Mouse (Mus musculus): ENCODE results near the gene Nit2. TPM values are rescaled to one million over a fixed set of nuclear protein-coding genes. Genes with fewer than 3 reads are reported as not detected.

The Nit2 gene
- polyA plus RNA-seq, 1 experiment, result 22.4 TPM

- TF ChIP-seq POLR2A (IDR thresholded peaks at IDR 0.05; ENCODE audit: insufficient read length, low read depth) (no peak), MYOD1 (IDR thresholded peaks at IDR 0.05; ENCODE audit: control insufficient read depth in 1 of 3, insufficient read length in 2 of 3, low read depth in 2 of 3) (no peak)
Measured at GRCm38 (mm10) chr16:57196590-57196989, 29.4 kb upstream of the Nit2 start.

GRCm38 (mm10) chr16:57191214-57191613, 24.1 kb upstream of the Nit2 start:
- H3K4me2 ChIP-seq (ENCODE audit: low read depth), result no peak overlapping the region
- H3K79me2 ChIP-seq (ENCODE audit: control insufficient read depth, insufficient read depth), result no peaks in the 10 kb centered on the region
- no peak overlapping the region for H3ac ChIP-seq (ENCODE audit: control insufficient read depth, insufficient read length)
- H3K27me3 ChIP-seq (ENCODE audit: control insufficient read depth, insufficient read depth, insufficient read length), result no peaks in the 10 kb centered on the region
- TF ChIP-seq MAX (IDR thresholded peaks at IDR 0.05; ENCODE audit: low read depth), result no peak
- TF ChIP-seq POLR2A (IDR thresholded peaks at IDR 0.05; ENCODE audit: insufficient read length, low read depth), result no peak
- TF ChIP-seq CEBPB (IDR thresholded peaks at IDR 0.05; ENCODE audit: insufficient read depth, poor library complexity, severe bottlenecking), result no peak
- TF ChIP-seq MYOG (IDR thresholded peaks at IDR 0.05; ENCODE audit: control insufficient read depth in 1 of 3, insufficient read depth in 1 of 3, insufficient read length in 2 of 3, low read depth in 2 of 3), result no peak
- no peak for TF ChIP-seq MYOD1 (IDR thresholded peaks at IDR 0.05; ENCODE audit: control insufficient read depth in 1 of 3, insufficient read length in 2 of 3, low read depth in 2 of 3)
- no peak for TF ChIP-seq TCF3 (IDR thresholded peaks at IDR 0.05; ENCODE audit: insufficient read length, low read depth)
- no peak for TF ChIP-seq TCF12 (IDR thresholded peaks at IDR 0.05; ENCODE audit: insufficient read depth, poor library complexity, severe bottlenecking)
- TF ChIP-seq REST (IDR thresholded peaks at IDR 0.05; ENCODE audit: insufficient read depth, insufficient read length), result no peak
- no peak for TF ChIP-seq POLR2AphosphoS2 (IDR thresholded peaks at IDR 0.05; ENCODE audit: insufficient read length, low read depth)
- no peak for TF ChIP-seq E2F4 (IDR thresholded peaks at IDR 0.05; ENCODE audit: insufficient read depth)
- no peak for TF ChIP-seq USF1 (IDR thresholded peaks at IDR 0.05; ENCODE audit: low read depth)
- TF ChIP-seq SRF (IDR thresholded peaks at IDR 0.05; ENCODE audit: control insufficient read depth, insufficient read length, low read depth), result no peak
- no peak overlapping the region for H3K4me3 ChIP-seq
- H3K36me3 ChIP-seq (ENCODE audit: control insufficient read depth, insufficient read depth), result peaks cover 27% of the 10 kb centered on the region

More at GRCm38 (mm10) chr16:57196590-57196989, 29.4 kb upstream of the Nit2 start:
- Histone ChIP-seq H3K27me3 (ENCODE audit: control insufficient read depth, insufficient read depth, insufficient read length) (no peaks in the 10 kb centered on the region), H3K36me3 (ENCODE audit: control insufficient read depth, insufficient read depth) (peaks cover 27% of the 10 kb centered on the region), H3ac (ENCODE audit: control insufficient read depth, insufficient read length) (no peak overlapping the region), H3K4me3 (no peak overlapping the region), H3K79me2 (ENCODE audit: control insufficient read depth, insufficient read depth) (no peaks in the 10 kb centered on the region), H3K4me2 (ENCODE audit: low read depth) (no peak overlapping the region)

- Histone ChIP-seq H3K27me3 (ENCODE audit: control insufficient read depth, insufficient read depth, insufficient read length) (no peaks in the 10 kb centered on the region), H3K4me3 (no peak overlapping the region), H3K79me2 (ENCODE audit: control insufficient read depth, insufficient read depth) (no peaks in the 10 kb centered on the region), H3ac (ENCODE audit: control insufficient read depth, insufficient read length) (no peak overlapping the region), H3K36me3 (ENCODE audit: control insufficient read depth, insufficient read depth) (peaks cover 27% of the 10 kb centered on the region), H3K4me2 (ENCODE audit: low read depth) (no peak overlapping the region)
- TF ChIP-seq MYOG (IDR thresholded peaks at IDR 0.05; ENCODE audit: control insufficient read depth in 1 of 3, insufficient read depth in 1 of 3, insufficient read length in 2 of 3, low read depth in 2 of 3) (no peak), TCF3 (IDR thresholded peaks at IDR 0.05; ENCODE audit: insufficient read length, low read depth) (no peak), REST (IDR thresholded peaks at IDR 0.05; ENCODE audit: insufficient read depth, insufficient read length) (no peak), MYOD1 (IDR thresholded peaks at IDR 0.05; ENCODE audit: control insufficient read depth in 1 of 3, insufficient read length in 2 of 3, low read depth in 2 of 3) (no peak), POLR2AphosphoS2 (IDR thresholded peaks at IDR 0.05; ENCODE audit: insufficient read length, low read depth) (no peak), CEBPB (IDR thresholded peaks at IDR 0.05; ENCODE audit: insufficient read depth, poor library complexity, severe bottlenecking) (no peak), TCF12 (IDR thresholded peaks at IDR 0.05; ENCODE audit: insufficient read depth, poor library complexity, severe bottlenecking) (no peak), POLR2A (IDR thresholded peaks at IDR 0.05; ENCODE audit: insufficient read length, low read depth) (no peak)
Measured at GRCm38 (mm10) chr16:57190390-57190789, 23.2 kb upstream of the Nit2 start.

- TF ChIP-seq E2F4 (IDR thresholded peaks at IDR 0.05; ENCODE audit: insufficient read depth), result no peak
- TF ChIP-seq TCF3 (IDR thresholded peaks at IDR 0.05; ENCODE audit: insufficient read length, low read depth), result no peak
- no peak for TF ChIP-seq POLR2AphosphoS2 (IDR thresholded peaks at IDR 0.05; ENCODE audit: insufficient read length, low read depth)
- TF ChIP-seq REST (IDR thresholded peaks at IDR 0.05; ENCODE audit: insufficient read depth, insufficient read length), result no peak
- TF ChIP-seq TCF12 (IDR thresholded peaks at IDR 0.05; ENCODE audit: insufficient read depth, poor library complexity, severe bottlenecking), result no peak
- H3K4me3 ChIP-seq, result no peak overlapping the region
- H3K79me2 ChIP-seq (ENCODE audit: control insufficient read depth, insufficient read depth), result no peaks in the 10 kb centered on the region
- no peak overlapping the region for H3K4me2 ChIP-seq (ENCODE audit: low read depth)
- H3K27me3 ChIP-seq (ENCODE audit: control insufficient read depth, insufficient read depth, insufficient read length), result no peaks in the 10 kb centered on the region
- H3ac ChIP-seq (ENCODE audit: control insufficient read depth, insufficient read length), result no peak overlapping the region
- H3K36me3 ChIP-seq (ENCODE audit: control insufficient read depth, insufficient read depth), result peaks cover 27% of the 10 kb centered on the region
Measured at GRCm38 (mm10) chr16:57189493-57189892, 22.4 kb upstream of the Nit2 start.

GRCm38 (mm10) chr16:57186618-57187017, 19.5 kb upstream of the Nit2 start:
- no peak overlapping the region for H3K4me2 ChIP-seq (ENCODE audit: low read depth)
- H3K79me2 ChIP-seq (ENCODE audit: control insufficient read depth, insufficient read depth), result no peaks in the 10 kb centered on the region
- H3K36me3 ChIP-seq (ENCODE audit: control insufficient read depth, insufficient read depth), result peaks cover 18% of the 10 kb centered on the region
- H3K27me3 ChIP-seq (ENCODE audit: control insufficient read depth, insufficient read depth, insufficient read length), result no peaks in the 10 kb centered on the region
- TF ChIP-seq TCF12 (IDR thresholded peaks at IDR 0.05; ENCODE audit: insufficient read depth, poor library complexity, severe bottlenecking) (no peak), MYOG (IDR thresholded peaks at IDR 0.05; ENCODE audit: control insufficient read depth in 1 of 3, insufficient read depth in 1 of 3, insufficient read length in 2 of 3, low read depth in 2 of 3) (no peak), SRF (IDR thresholded peaks at IDR 0.05; ENCODE audit: control insufficient read depth, insufficient read length, low read depth) (no peak), USF1 (IDR thresholded peaks at IDR 0.05; ENCODE audit: low read depth) (no peak), E2F4 (IDR thresholded peaks at IDR 0.05; ENCODE audit: insufficient read depth) (no peak), POLR2A (IDR thresholded peaks at IDR 0.05; ENCODE audit: insufficient read length, low read depth) (no peak), MYOD1 (IDR thresholded peaks at IDR 0.05; ENCODE audit: control insufficient read depth in 1 of 3, insufficient read length in 2 of 3, low read depth in 2 of 3) (no peak), CEBPB (IDR thresholded peaks at IDR 0.05; ENCODE audit: insufficient read depth, poor library complexity, severe bottlenecking) (no peak), REST (IDR thresholded peaks at IDR 0.05; ENCODE audit: insufficient read depth, insufficient read length) (no peak), TCF3 (IDR thresholded peaks at IDR 0.05; ENCODE audit: insufficient read length, low read depth) (no peak), MAX (IDR thresholded peaks at IDR 0.05; ENCODE audit: low read depth) (no peak), POLR2AphosphoS2 (IDR thresholded peaks at IDR 0.05; ENCODE audit: insufficient read length, low read depth) (no peak)
- no peak overlapping the region for H3ac ChIP-seq (ENCODE audit: control insufficient read depth, insufficient read length)
- no peak overlapping the region for H3K4me3 ChIP-seq
